Mouse (Mus musculus) urinary bladder, adult 18-20 months (tissue): Measurements from ENCODE around the gene Rbbp7.

ENCODE experiments used
- DNase-seq, 2 experiments: peaks; one replicate each; pipeline ENCODE4 v3.0.0; 2022; ENCODE audit warnings: low spot score in 2 of 2, mixed read lengths in 2 of 2

Rbbp7 gene

DNA sequence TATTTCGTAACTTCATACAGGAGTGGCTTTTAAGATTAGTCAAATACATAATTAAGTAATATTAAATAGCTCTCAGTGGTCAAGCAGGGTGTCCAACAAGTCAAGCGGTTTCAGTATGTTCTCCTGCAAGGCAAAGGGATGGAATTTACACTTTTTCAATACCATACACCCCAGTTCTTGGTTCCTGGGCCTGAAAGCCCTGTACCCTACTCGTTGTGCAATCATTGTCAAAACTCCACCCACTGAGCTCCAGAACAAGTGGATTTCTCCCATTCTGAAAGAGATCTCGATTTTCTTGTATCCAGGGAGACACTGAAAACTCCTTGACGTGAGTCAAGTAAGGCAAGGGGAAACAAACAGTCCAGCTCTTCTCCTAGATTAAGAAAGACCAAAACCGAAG is 67.8 kb downstream of the Rbbp7 start:
- DNase-seq: no peak
